Mouse (Mus musculus): ENCODE measurements around the gene Vdac1. TPM values are rescaled to one million over a fixed set of nuclear protein-coding genes. Genes with fewer than 3 reads are reported as not detected.

The Vdac1 gene
- polyA plus RNA-seq, 1 experiment from 2014 or later: 337 TPM

GRCm38 (mm10) chr11:52435466-52435865 lies 74.8 kb downstream of the Vdac1 start:
- H3K36me3 ChIP-seq (ENCODE audit: control insufficient read depth, insufficient read depth, low read length): no peaks in the 10 kb centered on the region
- ATAC-seq: no peak
- H3K4me3 ChIP-seq (ENCODE audit: low read length): no peak overlapping the region
- 90% methylated on average over 5 of the region's 5 CpGs for WGBS
- H3K4me1 ChIP-seq (ENCODE audit: control insufficient read depth, insufficient read depth, low read length): 0 out of 2 replicates have a peak, but pooled peaks cover 4% of the 10 kb centered on the region
- no peak overlapping the region for H3K9ac ChIP-seq (ENCODE audit: low read depth, low read length)
- H3K27ac ChIP-seq (ENCODE audit: low read length): no peak overlapping the region
- no peaks in the 10 kb centered on the region for H3K9me3 ChIP-seq (ENCODE audit: control insufficient read depth, low read length)
- no peak overlapping the region for H3K4me2 ChIP-seq (ENCODE audit: low read depth, low read length)
- no peaks in the 10 kb centered on the region for H3K27me3 ChIP-seq (replicated peaks; ENCODE audit: control insufficient read depth, insufficient read depth, low read length)

GRCm38 (mm10) chr11:52437123-52437522 lies 76.5 kb downstream of the Vdac1 start:
- Histone ChIP-seq H3K4me3 (ENCODE audit: low read length) (peak overlapping the region; percentile 17; the same call in 1 of the 2 replicates), H3K4me2 (ENCODE audit: low read depth, low read length) (peak overlapping the region; percentile 40; the same call in 1 of the 2 replicates), H3K27ac (ENCODE audit: low read length) (no peak overlapping the region), H3K4me1 (ENCODE audit: control insufficient read depth, insufficient read depth, low read length) (0 out of 2 replicates have a peak, but pooled peaks cover 4% of the 10 kb centered on the region), H3K9ac (ENCODE audit: low read depth, low read length) (no peak overlapping the region), H3K9me3 (ENCODE audit: control insufficient read depth, low read length) (no peaks in the 10 kb centered on the region), H3K27me3 (replicated peaks; ENCODE audit: control insufficient read depth, insufficient read depth, low read length) (no peaks in the 10 kb centered on the region), H3K36me3 (ENCODE audit: control insufficient read depth, insufficient read depth, low read length) (no peaks in the 10 kb centered on the region)
- peak; percentile 53 for ATAC-seq
- 16% methylated on average over 10 of the region's 10 CpGs for WGBS

Other genes with a start within 250 kb of the Vdac1 start
- not detected in 2 replicates for gene Olfr1373, start 215.3 kb upstream of the Vdac1 start, polyA plus RNA-seq (2015; fragmentation: Nextera tagmentation; extraction: Ambion mirVana)
- not detected in 2 replicates for gene Olfr1371, start 146.9 kb upstream of the Vdac1 start, polyA plus RNA-seq (2015; fragmentation: Nextera tagmentation; extraction: Ambion mirVana)
- gene Skp1a, start 128.9 kb upstream of the Vdac1 start, polyA plus RNA-seq (2015; fragmentation: Nextera tagmentation; extraction: Ambion mirVana): 708 and 723 TPM in 2 replicates
- 2.9 and 3.4 TPM in 2 replicates for gene Tcf7, start 77.8 kb upstream of the Vdac1 start, polyA plus RNA-seq (2015; fragmentation: Nextera tagmentation; extraction: Ambion mirVana)
- 144 and 153 TPM in 2 replicates for gene 9530068E07Rik, start 35.6 kb downstream of the Vdac1 start, polyA plus RNA-seq (2015; fragmentation: Nextera tagmentation; extraction: Ambion mirVana)

All from intestine, embryonic 16.5 days (tissue).